Comparison of ENCODE assay signal across 13 mouse cellular contexts in genomic region chr12:76507791-76508190, GRCm38 (mm10). TPM values are rescaled to one million over a fixed set of nuclear protein-coding genes. Genes with fewer than 3 reads are reported as not detected.
DNase-seq lines count a peak whose midpoint lies in the region; ATAC-seq lines count a peak whose summit lies in the region.
"Had no signal": no experiment of that assay in that cellular context is flagged by ENCODE, and none has a peak within 500 bp of the region (broad histone marks: within the 10 kb centered on the region; RNA-seq: fewer than 3 reads in every experiment).

No protein-coding gene starts in this region.

- H3K4me3 ChIP-seq in forebrain, embryonic 12.5 days (replicated peaks), result no peak overlapping the region
- no peak overlapping the region for H3K4me3 ChIP-seq in forebrain, embryonic 15.5 days
- no peak overlapping the region for H3K4me3 ChIP-seq in limb, embryonic 13.5 days
- H3K4me3 ChIP-seq: hindbrain, embryonic 15.5 days had no signal

- no peak overlapping the region for H3K27ac ChIP-seq in forebrain, embryonic 12.5 days
- no peak overlapping the region for H3K27ac ChIP-seq in forebrain, embryonic 15.5 days (replicated peaks)
- no peak overlapping the region for H3K27ac ChIP-seq in limb, embryonic 13.5 days
- H3K27ac ChIP-seq: hindbrain, embryonic 15.5 days had no signal

- 0 out of 2 replicates have a peak, but pooled peaks have one; percentile 14 for ATAC-seq in forebrain, embryonic 12.5 days (ENCODE audit: low FRiP score)
- no peak for ATAC-seq in forebrain, embryonic 15.5 days (replicated peaks)
- ATAC-seq in limb, embryonic 13.5 days (ENCODE audit: low FRiP score, low read depth), result no peak

- 39% methylated on average over 5 of the region's 5 CpGs for WGBS in forebrain, embryonic 12.5 days
- 38% methylated on average over 5 of the region's 5 CpGs for WGBS in forebrain, embryonic 15.5 days
- 54% methylated on average over 5 of the region's 5 CpGs for WGBS in limb, embryonic 13.5 days

- no peak overlapping the region for H3K4me2 ChIP-seq in forebrain, embryonic 12.5 days
- no peak overlapping the region for H3K4me2 ChIP-seq in forebrain, embryonic 15.5 days (replicated peaks)
- no peak overlapping the region for H3K4me2 ChIP-seq in limb, embryonic 13.5 days (replicated peaks)
- H3K4me2 ChIP-seq: hindbrain, embryonic 15.5 days; lung, embryonic 14.5 days had no signal

- intact Hi-C loops in gastrocnemius, postnatal 14 days (cut with DNase I; ENCODE audit: low total_unique reads), result no loop called here

- H3K36me3 ChIP-seq in forebrain, embryonic 12.5 days (replicated peaks), result no peaks in the 10 kb centered on the region
- no peaks in the 10 kb centered on the region for H3K36me3 ChIP-seq in forebrain, embryonic 15.5 days
- H3K36me3 ChIP-seq in limb, embryonic 13.5 days, result no peaks in the 10 kb centered on the region
- H3K36me3 ChIP-seq: hindbrain, embryonic 15.5 days had no signal

- H3K9me3 ChIP-seq in forebrain, embryonic 12.5 days, result no peaks in the 10 kb centered on the region
- H3K9me3 ChIP-seq in forebrain, embryonic 15.5 days, result no peaks in the 10 kb centered on the region
- no peaks in the 10 kb centered on the region for H3K9me3 ChIP-seq in limb, embryonic 13.5 days
- H3K9me3 ChIP-seq: hindbrain, embryonic 15.5 days had no signal

- H3K27me3 ChIP-seq in forebrain, embryonic 12.5 days, result no peaks in the 10 kb centered on the region
- H3K27me3 ChIP-seq in forebrain, embryonic 15.5 days, result no peaks in the 10 kb centered on the region
- no peaks in the 10 kb centered on the region for H3K27me3 ChIP-seq in limb, embryonic 13.5 days
- H3K27me3 ChIP-seq: hindbrain, embryonic 15.5 days had no signal

- H3K9ac ChIP-seq in forebrain, embryonic 12.5 days, result no peak overlapping the region
- H3K9ac ChIP-seq in forebrain, embryonic 15.5 days (replicated peaks), result no peak overlapping the region
- H3K9ac ChIP-seq in limb, embryonic 13.5 days, result 0 out of 2 replicates have a peak overlapping the region, but pooled peaks have one; percentile 19
- H3K9ac ChIP-seq: hindbrain, embryonic 15.5 days; lung, embryonic 14.5 days had no signal

- peak; percentile 14 to 26 for DNase-seq in layer of hippocampus, adult 8-10 months (ENCODE audit: low spot score in 2 of 2)
- no peak for DNase-seq in layer of hippocampus, adult 9-10 months (ENCODE audit: low spot score)
- DNase-seq in embryo, embryonic 10.5 days (ENCODE audit: low spot score), result peak; percentile 34
- DNase-seq in gastrocnemius, postnatal 14 days, result no peak
- DNase-seq in lung, postnatal 4 days, result no peak
- DNase-seq: adrenal gland, postnatal 14 days; cerebellum, adult 8-10 months; lung, embryonic 14.5 days; thymus, postnatal 4 days had no signal

- H3K4me1 ChIP-seq in forebrain, embryonic 12.5 days, result peaks cover 16% of the 10 kb centered on the region
- peaks cover 4% of the 10 kb centered on the region for H3K4me1 ChIP-seq in forebrain, embryonic 15.5 days
- peaks cover 34% of the 10 kb centered on the region for H3K4me1 ChIP-seq in limb, embryonic 13.5 days

RNA-seq across cellular contexts. Expression of gene Plekhg3, which starts 22.9 kb away (rescaled TPM):
- polyA plus RNA-seq in forebrain, embryonic 12.5 days (2016; fragmentation: Nextera tagmentation; extraction: Ambion mirVana), result 1.0 TPM in 2 replicates
- 0.79 and 1.2 TPM in 2 replicates for polyA plus RNA-seq in forebrain, embryonic 15.5 days (2015; fragmentation: Nextera tagmentation; extraction: Ambion mirVana)
- 10 to 100 TPM; 23.4 to 28.6 (median 24.9) TPM for total RNA-seq in layer of hippocampus, adult 8-10 months (2022)
- polyA plus RNA-seq in limb, embryonic 13.5 days (2015; fragmentation: Nextera tagmentation; extraction: Ambion mirVana), result 5.6 and 7.2 TPM in 2 replicates
- 10 to 100 TPM; 10.3 to 11.7 TPM for total RNA-seq in gastrocnemius, postnatal 14 days (2021)

Comparison
In these comparisons a context has a peak if more than half of its experiments do, and no peak if none do; other contexts are left out.
1. DNase-seq: peak in layer of hippocampus, adult 8-10 months (2 of 2) and embryo, embryonic 10.5 days (single experiment); none in layer of hippocampus, adult 9-10 months (single experiment), gastrocnemius, postnatal 14 days (single experiment) and lung, postnatal 4 days (0 of 2).